Mouse (Mus musculus): ENCODE results near the gene Tap1. TPM values are rescaled to one million over a fixed set of nuclear protein-coding genes. Genes with fewer than 3 reads are reported as not detected.
A peak's percentile ranks its signal among the peaks of the same experiment; 100 is the strongest.
"Not testable (repeated sequence)": the region's sequence is repeated elsewhere in the genome, so short reads cannot be mapped to it uniquely, and the experiment has no call there.

Tap1 gene
- polyA plus RNA-seq (2015; fragmentation: Nextera tagmentation; extraction: Ambion mirVana) = 1.5 and 1.6 TPM in 2 replicates

DNA sequence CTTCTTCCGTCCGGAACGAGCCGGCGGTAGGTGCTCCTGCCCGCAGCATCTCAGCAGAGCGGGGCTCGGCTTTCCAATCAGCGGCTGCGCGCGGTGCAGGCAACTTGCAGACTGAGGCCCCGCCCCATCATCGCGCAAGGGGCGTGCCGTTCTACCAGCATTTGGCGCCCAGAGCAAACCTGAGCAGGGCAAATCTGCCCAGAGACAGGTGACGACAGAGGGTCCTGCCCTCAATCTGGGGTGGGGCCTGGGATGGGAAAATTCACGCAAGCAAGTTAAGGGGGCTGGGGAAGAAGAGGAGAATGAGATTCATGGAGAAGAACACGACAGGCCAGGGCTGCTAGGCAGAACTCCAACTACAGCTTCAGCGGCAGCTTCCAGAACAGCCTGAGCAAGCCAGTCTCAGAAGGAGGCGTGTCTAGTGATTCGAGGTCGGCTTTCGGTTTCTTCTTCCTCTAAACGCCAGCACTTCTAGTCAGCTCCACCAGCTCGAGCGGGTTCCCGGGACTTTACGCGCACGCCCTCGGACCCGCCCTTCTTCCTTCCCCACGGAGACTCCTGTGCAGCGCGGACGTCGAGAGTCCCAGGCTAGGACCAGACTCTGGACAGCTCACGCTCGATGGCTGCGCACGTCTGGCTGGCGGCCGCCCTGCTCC is at the start of gene Tap1, which contains the start of gene Psmb9:
Gene Tap1, plus strand, starts transcription at position 293 of the 656 bp plus-strand sequence.
Gene Psmb9, minus strand, starts transcription at position 504 of the 656 bp plus-strand sequence.
- H3K36me3 ChIP-seq = no peaks in the 10 kb centered on the region
- H3K4me1 ChIP-seq = peaks cover 16% of the 10 kb centered on the region
- H3K9ac ChIP-seq (replicated peaks) = peak within 1 kb of the TSS; percentile 47
- peak within 1 kb of the TSS; percentile 49 for H3K4me3 ChIP-seq
- peak; percentile 96 for ATAC-seq (replicated peaks)
- peaks cover 35% of the 10 kb centered on the region for H3K27me3 ChIP-seq
- H3K4me2 ChIP-seq (replicated peaks) = peak within 1 kb of the TSS; percentile 90
- WGBS = under 1% methylated on average over 46 of the region's 46 CpGs
- H3K27ac ChIP-seq (replicated peaks) = no peak within 1 kb of the TSS
- H3K9me3 ChIP-seq = no peaks in the 10 kb centered on the region

DNA sequence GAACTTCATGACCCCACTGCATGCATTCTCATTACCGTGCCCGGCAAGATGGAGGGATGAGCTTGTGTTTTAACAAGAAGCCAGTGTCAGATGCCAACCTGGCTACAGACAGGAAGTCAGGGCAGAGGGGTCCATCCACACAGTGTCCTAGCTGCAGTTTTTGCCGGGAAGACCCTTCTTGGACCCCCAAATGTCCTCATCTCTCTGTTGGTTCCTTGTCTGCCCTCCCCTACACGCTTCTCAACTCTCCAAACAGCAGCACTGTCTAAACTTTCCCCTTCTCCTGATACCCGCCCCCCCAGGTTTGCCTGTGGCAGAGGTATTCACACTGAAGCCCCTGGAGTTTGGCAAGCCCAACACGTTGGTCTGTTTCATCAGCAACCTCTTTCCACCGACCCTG is 49.8 kb upstream of the Tap1 start:
- no peak for ATAC-seq (replicated peaks)
- Histone ChIP-seq H3K4me3 (no peak overlapping the region), H3K27ac (replicated peaks) (no peak overlapping the region), H3K36me3 (no peaks in the 10 kb centered on the region), H3K4me1 (peaks cover 17% of the 10 kb centered on the region), H3K27me3 (peaks cover 35% of the 10 kb centered on the region), H3K9me3 (no peaks in the 10 kb centered on the region), H3K4me2 (replicated peaks) (no peak overlapping the region), H3K9ac (replicated peaks) (no peak overlapping the region)
- 81% methylated on average over 7 of the region's 7 CpGs for WGBS

DNA sequence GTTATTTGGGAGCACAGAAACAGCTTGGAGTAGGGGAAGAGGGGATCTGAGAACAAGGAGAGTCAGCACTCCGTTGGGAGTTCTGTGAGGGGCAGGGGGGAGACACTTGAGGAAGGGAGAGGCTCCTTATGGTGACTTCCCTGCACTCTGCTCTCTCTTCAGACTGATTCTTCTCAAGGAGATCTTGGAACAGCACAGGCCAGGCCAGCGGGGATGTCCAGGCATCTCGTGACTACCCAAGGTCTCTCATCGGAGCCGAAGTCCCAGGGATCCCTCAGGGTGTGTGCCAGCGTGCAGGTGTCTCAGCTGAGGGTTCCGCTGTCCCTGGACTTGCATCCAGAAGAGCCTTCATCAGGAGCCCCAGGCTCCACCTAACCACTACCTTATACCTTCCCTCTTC is 48.7 kb upstream of the Tap1 start:
- no peak for ATAC-seq (replicated peaks)
- Histone ChIP-seq H3K36me3 (no peaks in the 10 kb centered on the region), H3K4me3 (no peak overlapping the region), H3K4me2 (replicated peaks) (no peak overlapping the region), H3K4me1 (peaks cover 17% of the 10 kb centered on the region), H3K27ac (replicated peaks) (no peak overlapping the region), H3K9me3 (no peaks in the 10 kb centered on the region), H3K9ac (replicated peaks) (no peak overlapping the region), H3K27me3 (peaks cover 35% of the 10 kb centered on the region)
- 78% methylated on average over 7 of the region's 7 CpGs for WGBS

DNA sequence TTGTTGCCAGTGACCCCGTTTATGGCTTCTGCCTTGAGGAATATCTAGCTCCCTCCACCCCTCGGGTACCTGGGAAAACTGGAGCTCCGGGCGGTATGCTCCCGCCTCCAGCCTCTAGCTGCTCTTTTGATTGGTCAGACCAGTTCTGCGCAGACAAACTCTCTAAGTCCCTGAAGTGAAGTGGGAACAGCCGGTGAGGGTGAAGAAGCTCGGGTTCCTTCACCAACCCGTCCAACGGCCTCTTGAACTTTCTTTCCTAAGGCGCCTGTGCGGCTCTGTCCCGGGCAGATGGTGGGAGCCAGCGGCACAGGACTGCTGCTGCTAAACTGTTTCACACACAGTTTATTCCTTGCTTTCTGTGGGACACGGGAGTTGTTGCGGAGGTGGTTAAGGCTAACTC is 47.9 kb upstream of the Tap1 start:
- Histone ChIP-seq H3K9me3 (no peaks in the 10 kb centered on the region), H3K27me3 (peaks cover 35% of the 10 kb centered on the region), H3K4me1 (peaks cover 17% of the 10 kb centered on the region), H3K9ac (replicated peaks) (0 out of 2 replicates have a peak overlapping the region, but pooled peaks have one; percentile 4), H3K4me2 (replicated peaks) (peak overlapping the region; percentile 36), H3K36me3 (no peaks in the 10 kb centered on the region), H3K27ac (replicated peaks) (no peak overlapping the region), H3K4me3 (peak overlapping the region; percentile 12; the same call in 1 of the 2 replicates)
- WGBS = 1% methylated on average over 16 of the region's 16 CpGs
- no peak for ATAC-seq (replicated peaks)

DNA sequence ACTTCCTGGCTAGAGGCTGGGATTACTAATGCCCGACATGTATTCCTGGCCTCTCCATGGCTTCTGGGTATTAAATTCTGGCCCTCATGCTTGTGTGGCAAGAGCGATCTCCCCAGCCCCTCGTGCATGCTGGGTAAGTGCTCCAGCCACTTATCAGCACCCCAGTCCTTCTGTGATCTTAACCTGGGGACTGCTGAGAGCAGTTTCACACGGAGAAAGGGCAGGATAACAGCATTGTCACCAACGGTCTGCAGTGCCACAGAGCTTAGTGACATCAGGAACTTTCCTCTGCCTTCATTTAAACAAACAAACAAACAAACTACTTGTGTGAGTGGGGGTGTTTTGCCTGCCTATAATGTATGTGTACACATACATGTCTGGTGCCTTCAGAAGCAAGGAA is 47.1 kb upstream of the Tap1 start:
- Histone ChIP-seq H3K4me2 (replicated peaks) (no peak overlapping the region), H3K4me1 (peaks cover 17% of the 10 kb centered on the region), H3K27ac (replicated peaks) (no peak overlapping the region), H3K9ac (replicated peaks) (no peak overlapping the region), H3K4me3 (no peak overlapping the region), H3K9me3 (no peaks in the 10 kb centered on the region), H3K36me3 (no peaks in the 10 kb centered on the region), H3K27me3 (peaks cover 35% of the 10 kb centered on the region)
- WGBS = 17% methylated on average over 5 of the region's 5 CpGs
- ATAC-seq (replicated peaks) = no peak

DNA sequence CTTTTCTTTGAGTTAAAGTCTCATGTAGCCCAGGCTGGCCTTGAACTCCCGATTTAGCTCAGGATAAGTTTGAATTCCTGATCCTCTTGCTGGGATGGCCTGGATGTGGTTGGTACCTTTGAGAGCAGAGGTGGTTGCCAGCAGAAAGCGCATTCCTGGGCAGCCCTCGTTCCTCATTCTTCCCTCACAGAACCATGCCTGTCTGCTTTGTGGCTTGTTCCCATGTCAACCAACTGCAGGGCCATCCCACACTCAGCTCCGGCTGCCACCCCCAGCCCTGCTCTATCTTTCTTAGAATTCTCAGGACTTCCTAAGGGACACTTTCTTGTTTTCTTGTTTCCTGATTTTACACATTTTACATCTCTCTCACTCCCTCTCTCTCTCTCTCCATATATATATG is 45.9 kb upstream of the Tap1 start:
- H3K4me2 ChIP-seq (replicated peaks) = no peak overlapping the region

DNA sequence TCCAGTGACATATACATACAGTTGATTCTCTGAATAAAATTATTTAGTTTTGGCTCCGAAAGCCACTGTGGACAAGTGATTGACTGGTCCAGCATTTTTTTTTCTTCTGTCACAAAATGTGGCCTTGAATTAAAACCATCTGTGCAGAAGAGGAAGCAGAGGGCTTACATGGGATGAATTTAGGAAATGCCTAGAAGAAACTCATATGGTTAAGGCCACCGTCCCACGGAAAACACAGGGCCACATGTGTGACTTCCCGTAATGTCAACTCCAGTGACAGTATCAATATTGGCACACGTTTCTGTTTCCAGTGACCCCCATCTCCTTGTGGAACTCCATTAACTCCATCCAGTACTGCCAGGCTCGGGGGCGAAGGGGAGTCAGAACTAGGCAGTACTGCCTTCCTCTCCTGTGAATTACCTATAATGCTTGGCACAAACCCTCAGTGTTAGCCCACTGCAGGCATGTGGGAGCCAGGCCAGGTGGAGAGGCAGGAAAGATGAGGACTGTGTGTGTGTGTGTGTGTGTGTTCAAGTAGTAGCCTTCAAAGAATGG is 44.8 kb upstream of the Tap1 start:
- Histone ChIP-seq H3K27ac (replicated peaks) (no peak overlapping the region), H3K27me3 (peaks cover 35% of the 10 kb centered on the region), H3K4me2 (replicated peaks) (no peak overlapping the region), H3K9me3 (no peaks in the 10 kb centered on the region), H3K36me3 (no peaks in the 10 kb centered on the region), H3K4me1 (peaks cover 12% of the 10 kb centered on the region), H3K4me3 (no peak overlapping the region), H3K9ac (replicated peaks) (no peak overlapping the region)
- 87% methylated on average over 7 of the region's 7 CpGs for WGBS
- no peak for ATAC-seq (replicated peaks)

More for the DNA sequence above, 45.9 kb upstream of the Tap1 start:
- H3K9ac ChIP-seq (replicated peaks) = no peak overlapping the region
- H3K4me3 ChIP-seq = no peak overlapping the region
- peaks cover 35% of the 10 kb centered on the region for H3K27me3 ChIP-seq
- ATAC-seq (replicated peaks) = no peak
- H3K4me1 ChIP-seq = peaks cover 12% of the 10 kb centered on the region
- no peaks in the 10 kb centered on the region for H3K36me3 ChIP-seq
- H3K27ac ChIP-seq (replicated peaks) = no peak overlapping the region
- 50% methylated on average over 4 of the region's 4 CpGs for WGBS
- no peaks in the 10 kb centered on the region for H3K9me3 ChIP-seq

DNA sequence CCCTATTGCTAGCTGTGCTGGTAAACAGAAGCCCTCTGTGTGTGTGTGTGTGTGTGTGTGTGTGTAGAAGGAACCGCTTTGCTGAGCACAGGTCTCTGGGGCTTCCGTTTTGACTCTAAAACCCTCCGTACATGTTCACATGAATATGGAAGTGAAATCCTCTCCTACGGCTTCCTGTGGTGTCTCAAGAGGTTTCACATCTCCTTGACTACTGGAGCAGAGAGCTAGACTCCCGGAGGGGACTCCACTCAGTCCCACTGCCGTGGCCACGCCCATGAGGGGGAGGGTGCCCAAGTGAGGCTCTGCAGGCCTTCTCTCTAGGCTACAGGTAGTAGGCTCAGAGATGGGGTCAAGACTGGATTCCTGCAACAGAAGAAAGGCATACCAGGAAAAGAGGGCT is 44.3 kb upstream of the Tap1 start, which contains the start of gene H2-DMb2:
Gene H2-DMb2, plus strand, starts transcription at position 275 of the 400 bp plus-strand sequence.
- Histone ChIP-seq H3K4me1 (peaks cover 12% of the 10 kb centered on the region), H3K4me3 (no peak within 1 kb of the TSS), H3K36me3 (no peaks in the 10 kb centered on the region), H3K27me3 (peaks cover 32% of the 10 kb centered on the region), H3K9ac (replicated peaks) (no peak within 1 kb of the TSS), H3K27ac (replicated peaks) (no peak within 1 kb of the TSS), H3K4me2 (replicated peaks) (no peak within 1 kb of the TSS), H3K9me3 (no peaks in the 10 kb centered on the region)
- no peak for ATAC-seq (replicated peaks)
- WGBS = 41% methylated on average over 7 of the region's 7 CpGs

DNA sequence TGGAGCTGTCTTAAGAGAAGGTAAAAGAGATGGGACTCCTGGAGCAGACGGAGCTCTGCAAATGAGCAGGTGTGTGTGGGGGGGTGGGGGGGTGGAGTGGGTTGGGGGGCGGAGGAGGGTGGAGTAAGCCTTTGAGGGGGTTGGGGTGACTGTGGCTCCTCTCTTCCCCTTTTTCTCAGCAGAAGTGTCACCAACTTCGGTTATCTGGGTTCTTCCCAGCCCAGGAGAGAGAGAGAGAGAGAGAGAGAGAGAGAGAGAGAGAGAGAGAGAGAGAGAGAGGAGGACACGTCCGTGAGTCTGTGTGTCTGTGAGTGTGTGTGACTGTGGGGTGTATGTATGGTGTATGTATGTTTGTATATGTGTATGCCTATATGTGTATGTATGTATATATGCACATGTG is 43.9 kb upstream of the Tap1 start:
- H3K27me3 ChIP-seq = peaks cover 28% of the 10 kb centered on the region
- H3K4me2 ChIP-seq (replicated peaks) = no peak overlapping the region
- no peak overlapping the region for H3K27ac ChIP-seq (replicated peaks)
- peaks cover 12% of the 10 kb centered on the region for H3K4me1 ChIP-seq
- H3K4me3 ChIP-seq = no peak overlapping the region
- H3K9me3 ChIP-seq = no peaks in the 10 kb centered on the region
- H3K9ac ChIP-seq (replicated peaks) = no peak overlapping the region
- H3K36me3 ChIP-seq = no peaks in the 10 kb centered on the region
- 71% methylated on average over 4 of the region's 5 CpGs for WGBS
- ATAC-seq (replicated peaks) = no peak

DNA sequence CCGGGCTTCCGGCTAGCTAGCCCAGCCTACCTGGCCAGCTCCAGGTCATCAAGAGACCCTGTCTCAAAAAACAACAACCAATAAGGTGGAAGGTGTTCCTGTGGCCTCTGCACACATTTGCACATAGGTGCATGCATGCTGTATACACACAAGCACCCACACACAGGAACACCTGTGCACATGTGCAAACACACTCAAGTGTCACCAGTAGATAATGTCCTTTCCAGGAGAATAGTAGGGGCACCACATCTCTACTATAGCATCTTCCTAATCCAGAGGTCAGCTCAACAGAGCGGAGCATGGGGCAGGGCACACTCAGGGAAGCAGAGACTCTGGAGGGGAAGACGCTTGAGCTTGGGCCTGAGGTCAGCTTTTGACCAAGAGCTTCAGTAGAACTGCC is 43.1 kb upstream of the Tap1 start:
- Histone ChIP-seq H3K4me1 (peaks cover 10% of the 10 kb centered on the region), H3K27me3 (peaks cover 20% of the 10 kb centered on the region)
- H3K4me3 ChIP-seq; ATAC-seq (replicated peaks); H3K9me3 ChIP-seq; H3K36me3 ChIP-seq; H3K4me2 ChIP-seq (replicated peaks); H3K9ac ChIP-seq (replicated peaks); H3K27ac ChIP-seq (replicated peaks): not testable (repeated sequence)
- 86% methylated on average over 4 of the region's 4 CpGs for WGBS

DNA sequence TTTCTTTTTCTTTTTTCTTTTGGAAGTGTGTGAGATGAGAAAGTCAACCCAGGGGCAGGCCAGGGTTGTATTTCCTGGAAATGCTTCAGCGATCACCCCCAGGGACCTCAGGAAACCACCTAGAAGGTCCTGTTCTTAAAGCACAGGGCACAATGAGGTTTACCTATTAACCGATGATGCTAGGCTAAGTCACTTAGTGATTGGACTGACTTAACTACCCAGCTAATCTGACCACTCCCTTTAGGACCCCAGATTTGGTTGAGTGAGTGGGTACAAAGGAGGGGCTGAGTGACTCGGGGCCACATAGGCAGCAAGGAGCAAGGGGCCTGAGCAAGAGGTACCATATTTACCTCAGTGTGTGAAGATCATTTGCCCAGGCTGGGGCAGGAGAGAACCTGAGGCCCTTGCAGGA is 42.4 kb upstream of the Tap1 start:
- H3K27me3 ChIP-seq = peaks cover 13% of the 10 kb centered on the region
- H3K4me3 ChIP-seq = no peak overlapping the region
- WGBS = 66% methylated on average over 3 of the region's 3 CpGs
- no peaks in the 10 kb centered on the region for H3K9me3 ChIP-seq
- no peak overlapping the region for H3K9ac ChIP-seq (replicated peaks)
- no peak overlapping the region for H3K4me2 ChIP-seq (replicated peaks)
- ATAC-seq (replicated peaks) = no peak
- no peak overlapping the region for H3K27ac ChIP-seq (replicated peaks)
- H3K36me3 ChIP-seq = no peaks in the 10 kb centered on the region
- peaks cover 3% of the 10 kb centered on the region for H3K4me1 ChIP-seq

DNA sequence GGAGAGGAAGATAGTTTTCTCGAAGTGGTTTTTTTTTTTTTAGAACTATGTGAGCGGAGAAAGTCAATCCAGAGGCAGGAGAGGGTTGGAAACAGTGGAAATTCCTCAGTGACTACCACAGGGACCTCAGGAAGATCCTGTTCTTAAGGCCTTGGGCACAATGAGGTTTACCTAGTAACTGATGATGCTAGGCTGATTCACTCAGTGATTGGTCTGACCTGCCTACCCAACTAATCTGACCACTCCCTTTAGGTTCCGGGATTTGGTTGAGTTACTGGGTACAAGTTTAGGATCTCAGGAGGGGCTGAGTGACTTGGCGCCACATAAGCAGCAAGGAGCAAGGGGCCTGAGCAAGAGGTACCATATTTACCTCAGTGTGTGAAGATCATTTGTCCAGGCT is 34.4 kb upstream of the Tap1 start, which contains the start of gene H2-DMb1:
Gene H2-DMb1, plus strand, starts transcription at position 150 of the 400 bp plus-strand sequence.
- 53% methylated on average over 4 of the region's 4 CpGs for WGBS
- Histone ChIP-seq H3K9ac (replicated peaks) (no peak within 1 kb of the TSS), H3K4me1 (no peaks in the 10 kb centered on the region), H3K27me3 (no peaks in the 10 kb centered on the region), H3K4me3 (no peak within 1 kb of the TSS), H3K9me3 (no peaks in the 10 kb centered on the region), H3K27ac (replicated peaks) (no peak within 1 kb of the TSS), H3K4me2 (replicated peaks) (no peak within 1 kb of the TSS), H3K36me3 (no peaks in the 10 kb centered on the region)
- ATAC-seq (replicated peaks) = no peak
